Mouse (Mus musculus): ENCODE results near the gene Acap3.

GRCm38 (mm10) chr4:155892017-155892416 is 395 bp downstream of the Acap3 start:
- TF ChIP-seq CTCF (IDR thresholded peaks at IDR 0.05; ENCODE audit: extremely low read depth, insufficient read depth, insufficient read length, insufficient replicate concordance) (no peak), POLR2A (IDR thresholded peaks at IDR 0.05; ENCODE audit: low read depth, low read length) (0 out of 2 replicates have a peak, but pooled peaks have one; percentile 8)
